Mouse (Mus musculus) spleen, postnatal 10 days (tissue): ENCODE results near the gene Fthl17c.
"Not testable (repeated sequence)": the region's sequence is repeated elsewhere in the genome, so short reads cannot be mapped to it uniquely, and the experiment has no call there.

Source experiments
- DNase-seq, 2 experiments: peaks; one replicate each; pipeline ENCODE4 v3.0.0; 2021 to 2022; ENCODE audit warnings: low spot score in 2 of 2

Fthl17c gene

DNA sequence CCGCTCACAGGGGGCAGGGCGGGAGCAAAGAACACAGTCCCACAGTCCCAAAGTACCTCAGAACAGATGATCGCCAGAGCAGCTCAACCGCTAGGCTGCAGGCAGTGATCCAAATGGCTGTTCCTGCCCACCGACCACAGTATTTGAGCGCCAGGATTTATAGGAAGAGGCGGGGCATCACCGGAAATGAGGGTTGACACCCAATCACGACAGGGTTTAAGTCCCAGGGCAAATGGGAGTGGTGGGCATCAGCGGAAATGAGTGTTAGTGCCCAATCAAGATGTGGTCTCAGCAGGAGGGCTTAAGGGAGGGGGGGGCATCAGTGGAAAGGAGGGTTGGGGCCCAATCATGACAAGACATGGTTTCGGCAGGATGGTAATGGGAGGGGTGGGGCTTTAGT, at the start of gene Fthl17c:
Gene Fthl17c, minus strand, starts transcription at position 101 of the 400 bp plus-strand sequence.
- DNase-seq, result not testable (repeated sequence)

DNA sequence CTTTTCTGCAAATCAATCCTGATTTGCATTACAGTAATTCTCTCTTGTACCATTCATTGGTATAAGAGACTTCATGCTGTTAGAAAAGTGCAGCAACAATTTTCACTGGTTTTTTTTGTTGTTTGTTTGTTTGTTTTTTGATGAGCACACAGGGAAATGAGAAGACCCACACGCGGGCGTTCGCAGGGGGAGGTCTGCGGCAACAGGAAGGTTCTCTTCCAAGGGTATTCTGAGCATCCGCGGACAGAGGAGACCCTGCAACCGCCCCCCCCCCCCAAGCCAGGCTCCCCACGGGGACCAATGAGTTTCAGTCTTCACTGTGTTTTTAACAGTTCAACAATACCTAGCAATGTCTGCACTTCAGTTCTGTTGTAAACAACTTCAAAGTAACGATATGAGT, 43.1 kb upstream of the Fthl17c start:
- no peak for DNase-seq

DNA sequence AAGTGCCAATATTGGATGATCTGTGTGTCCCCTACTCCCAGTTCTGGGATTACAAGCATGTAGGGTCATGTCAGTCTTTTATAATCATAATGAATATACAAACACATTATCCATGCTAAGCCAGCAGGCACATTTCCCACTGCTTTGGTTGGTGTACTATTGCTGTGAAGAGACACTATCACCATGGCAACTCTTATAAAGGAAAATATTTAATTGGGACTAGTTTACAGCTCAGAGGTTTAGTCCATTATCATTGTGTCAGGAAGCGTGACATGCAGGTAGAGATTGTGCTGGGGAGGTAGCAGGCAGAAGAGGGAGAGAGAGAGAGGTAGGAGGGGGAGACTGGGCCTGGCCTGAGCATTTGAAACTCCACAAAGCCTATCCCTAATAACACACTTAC, 39.7 kb upstream of the Fthl17c start:
- no peak for DNase-seq

DNA sequence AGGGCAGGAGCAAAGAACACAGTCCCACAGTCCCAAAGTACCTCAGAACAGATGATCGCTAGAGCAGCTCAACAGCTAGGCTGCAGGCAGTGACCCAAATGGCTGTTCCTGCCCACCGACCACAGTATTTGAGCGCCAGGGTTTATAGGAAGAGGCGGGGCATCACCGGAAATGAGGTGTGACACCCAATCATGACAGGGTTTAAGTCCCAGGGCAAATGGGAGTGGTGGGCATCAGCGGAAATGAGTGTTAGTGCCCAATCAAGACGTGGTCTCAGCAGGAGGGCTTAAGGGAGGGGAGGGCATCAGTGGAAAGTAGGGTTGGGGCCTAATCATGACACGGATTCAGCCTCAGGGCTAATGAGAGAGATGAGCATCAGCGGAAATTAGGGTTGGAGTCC, 10.3 kb upstream of the Fthl17c start, which contains the start of gene Fthl17d:
Gene Fthl17d, minus strand, starts transcription at position 101 of the 400 bp plus-strand sequence.
- DNase-seq, result not testable (repeated sequence)

DNA sequence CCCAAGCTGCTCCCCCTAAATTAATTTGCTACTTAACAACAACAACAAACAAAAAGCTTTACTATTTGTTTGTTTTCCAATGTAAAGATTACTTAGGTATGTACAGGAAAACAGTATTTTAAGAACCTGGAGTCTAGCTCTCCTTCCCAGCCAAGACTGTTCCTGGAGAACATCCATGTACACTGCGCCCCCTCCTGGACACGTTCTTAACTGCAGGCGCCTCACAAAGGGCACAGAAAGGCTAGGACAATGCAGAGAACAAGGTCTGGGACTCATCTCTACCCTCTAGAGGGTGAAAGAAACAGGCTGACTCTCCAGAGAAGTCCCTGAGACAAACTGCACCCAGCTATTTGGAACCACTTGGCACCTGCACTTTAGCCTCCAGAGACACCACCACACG, 11.7 kb downstream of the Fthl17c start:
- not testable (repeated sequence) for DNase-seq

DNA sequence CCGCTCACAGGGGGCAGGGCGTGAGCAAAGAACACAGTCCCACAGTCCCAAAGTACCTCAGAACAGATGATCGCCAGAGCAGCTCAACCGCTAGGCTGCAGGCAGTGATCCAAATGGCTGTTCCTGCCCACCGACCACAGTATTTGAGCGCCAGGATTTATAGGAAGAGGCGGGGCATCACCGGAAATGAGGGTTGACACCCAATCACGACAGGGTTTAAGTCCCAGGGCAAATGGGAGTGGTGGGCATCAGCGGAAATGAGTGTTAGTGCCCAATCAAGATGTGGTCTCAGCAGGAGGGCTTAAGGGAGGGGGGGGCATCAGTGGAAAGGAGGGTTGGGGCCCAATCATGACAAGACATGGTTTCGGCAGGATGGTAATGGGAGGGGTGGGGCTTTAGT, 13.5 kb downstream of the Fthl17c start, which contains the start of gene Fthl17b:
Gene Fthl17b, minus strand, starts transcription at position 101 of the 400 bp plus-strand sequence.
- DNase-seq, result not testable (repeated sequence)

DNA sequence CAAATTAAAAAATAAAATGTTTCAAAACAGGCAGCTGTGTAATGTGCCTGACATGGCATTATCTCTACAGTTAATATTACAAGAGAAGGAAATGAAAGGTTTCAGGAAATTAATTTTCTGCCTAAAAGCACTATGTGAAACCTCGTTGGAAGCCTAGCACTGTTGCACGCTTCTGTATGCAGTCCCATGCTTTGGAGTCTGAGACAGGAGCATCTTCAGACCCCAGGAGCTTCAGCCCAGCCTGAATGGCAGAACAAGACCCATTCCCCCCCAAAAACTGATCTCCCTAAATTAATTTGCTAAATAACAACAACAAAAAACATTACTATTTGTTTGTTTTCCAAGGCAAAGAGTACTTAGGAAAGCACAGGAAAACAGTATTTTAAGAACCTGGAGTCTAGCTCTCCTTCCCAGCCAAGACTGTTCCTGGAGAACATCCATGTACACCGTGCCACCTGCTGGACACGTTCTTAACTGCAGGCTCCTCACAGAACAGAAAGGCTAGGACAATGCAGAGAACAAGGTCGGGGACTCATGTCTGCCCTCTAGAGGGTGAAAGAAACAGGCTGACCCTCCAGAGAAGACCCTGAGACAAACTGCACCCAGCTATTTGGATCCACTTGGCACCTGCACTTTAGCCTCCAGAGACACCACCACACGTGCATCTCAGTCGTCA, 28.1 kb downstream of the Fthl17c start:
- DNase-seq, result peak in 1 of 2 experiments; percentile 51

DNA sequence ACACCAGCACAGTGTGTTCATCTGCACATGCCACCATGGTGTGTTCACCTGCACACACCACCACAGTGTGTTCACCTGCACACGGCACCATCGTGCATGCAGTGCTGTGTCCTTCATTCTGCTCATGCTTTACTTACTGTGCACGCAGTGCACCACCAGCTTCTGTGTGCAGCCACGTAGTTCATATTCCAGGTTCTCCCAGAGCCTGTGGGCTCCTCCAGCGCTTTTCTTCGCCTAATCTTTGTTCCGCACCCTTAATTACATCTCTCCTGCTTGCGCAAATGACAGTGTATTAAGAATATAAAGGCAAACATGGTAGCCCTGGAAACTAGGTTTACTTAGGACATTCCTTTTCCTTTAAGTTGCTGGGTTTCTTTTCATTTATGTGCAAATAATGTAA, 32.3 kb downstream of the Fthl17c start:
- no peak for DNase-seq

DNA sequence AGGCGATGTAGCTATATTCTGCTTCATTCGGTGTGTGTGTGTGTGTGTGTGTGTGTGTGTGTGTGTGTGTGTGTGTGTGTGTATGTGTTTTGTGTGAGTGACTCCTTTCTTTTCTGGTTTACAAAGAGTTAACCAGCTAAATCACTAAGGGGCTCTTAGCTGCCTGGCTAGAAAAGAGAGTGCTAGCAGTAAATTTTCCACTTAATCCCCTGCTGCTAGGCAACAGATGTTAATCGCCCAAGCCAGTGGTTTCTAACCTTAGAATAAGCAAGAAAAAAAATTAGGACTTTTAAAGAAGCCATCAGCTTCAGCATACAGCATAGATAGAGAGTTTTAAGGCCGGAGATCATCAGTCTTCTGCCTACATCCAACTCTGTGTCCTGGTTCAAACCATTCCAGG, 49.1 kb downstream of the Fthl17c start:
- DNase-seq, result no peak
